Mouse (Mus musculus) gastrocnemius, adult 2 months (tissue): Measurements from ENCODE around the gene Llgl1. TPM values are rescaled to one million over a fixed set of nuclear protein-coding genes. Genes with fewer than 3 reads are reported as not detected.

ENCODE experiments used
- DNase-seq: peaks from one replicate; pipeline ENCODE4 v3.0.0; 2022
- H3K27ac ChIP-seq: fragments of 200-600 bp; 2 replicates; pipeline ENCODE4 v1.8.1; 2022; ENCODE audit warnings: mild to moderate bottlenecking
- H3K4me3 ChIP-seq: fragments of 200-600 bp; 2 replicates; pipeline ENCODE4 v1.8.1; 2022; ENCODE audit warnings: mild to moderate bottlenecking, moderate library complexity
- CTCF ChIP-seq: fragments of 200-600 bp; IDR thresholded peaks from 2 replicates; pipeline ENCODE4 v1.8.1; 2022; ENCODE audit warnings: antibody characterized with exemption, mild to moderate bottlenecking, moderate library complexity
- intact Hi-C: fragments of 180-260 bp; cut with DNase I; formaldehyde crosslinking; loops from one replicate; pipeline ENCODE4 v1.15.1; 2025
- long read RNA-seq, 2 experiments: library from polyadenylated mRNA; stranded (forward); transcript quantifications; one replicate each; pipeline ENCODE4 v2.0.0; 2021
- total RNA-seq, 2 experiments: library from RNA; stranded (reverse); gene quantifications; 2 replicates each; pipeline ENCODE4 v1.2.3; 2021

Llgl1 gene
- 1 to 10 TPM; 9.0 to 9.5 TPM for total RNA-seq
- long read RNA-seq, experiment 1, full-length matches to known transcripts = 14 of 26 reads
- long read RNA-seq, experiment 1, partial matches to known transcripts = 7 of 26 reads
- long read RNA-seq, experiment 1, other reads (novel, unspliced or antisense) = 5 of 26 reads
- long read RNA-seq, experiment 2, full-length matches to known transcripts = 9 of 16 reads
- long read RNA-seq, experiment 2, partial matches to known transcripts = 5 of 16 reads
- long read RNA-seq, experiment 2, other reads (novel, unspliced or antisense) = 2 of 16 reads

- Histone ChIP-seq H3K27ac (peak within 1 kb of the TSS; percentile 92), H3K4me3 (peak within 1 kb of the TSS; percentile 96)
- peak; percentile 94 for DNase-seq
- TF ChIP-seq CTCF = no peak
- intact Hi-C loops = loop anchor here (1.0 to 5.0 kb wide), 2 partner anchors 28 to 393 kb away; partner anchors contain the start of gene Flii
Observed at GRCm38 (mm10) chr11:60699524-60700075, at the start of gene Llgl1. Gene Llgl1, plus strand, starts transcription at chr11:60699723.

- DNase-seq = no peak
- H3K27ac ChIP-seq = no peak overlapping the region
- intact Hi-C loops = loop anchor here (2.0 to 5.0 kb wide), 2 partner anchors 185 to 396 kb away; no protein-coding TSS in a partner anchor
- no peak overlapping the region for H3K4me3 ChIP-seq
- TF ChIP-seq CTCF = no peak
Observed at GRCm38 (mm10) chr11:60696165-60696564, 3.4 kb upstream of the Llgl1 start.

GRCm38 (mm10) chr11:60697561-60697960 lies 2.0 kb upstream of the Llgl1 start:
- Histone ChIP-seq H3K27ac (peak overlapping the region; percentile 92), H3K4me3 (no peak overlapping the region)
- intact Hi-C loops = loop anchor here (1.0 to 5.0 kb wide), 3 partner anchors 132 to 395 kb away; no protein-coding TSS in a partner anchor
- DNase-seq = no peak
- TF ChIP-seq CTCF = peak; percentile 65

GRCm38 (mm10) chr11:60698806-60699523 lies 558 bp upstream of the Llgl1 start:
- no peak for TF ChIP-seq CTCF
- peak; percentile 82 for DNase-seq
- H3K4me3 ChIP-seq = peak overlapping the region; percentile 96

GRCm38 (mm10) chr11:60700320-60701185 lies 1.0 kb downstream of the Llgl1 start:
- DNase-seq = peak; percentile 19
- peak overlapping the region; percentile 96 for H3K4me3 ChIP-seq
- H3K27ac ChIP-seq = peak overlapping the region; percentile 92
- TF ChIP-seq CTCF = no peak
- intact Hi-C loops = no loop called here

More at GRCm38 (mm10) chr11:60698806-60699523, 558 bp upstream of the Llgl1 start:
- peak overlapping the region; percentile 92 for H3K27ac ChIP-seq
- intact Hi-C loops = loop anchor here (1.0 to 5.0 kb wide), 2 partner anchors 28 to 393 kb away; partner anchors contain the start of gene Flii

GRCm38 (mm10) chr11:60701611-60702010 lies 2.1 kb downstream of the Llgl1 start:
- no peak overlapping the region for H3K4me3 ChIP-seq
- intact Hi-C loops = no loop called here
- DNase-seq = peak; percentile 21
- H3K27ac ChIP-seq = no peak overlapping the region
- TF ChIP-seq CTCF = no peak

GRCm38 (mm10) chr11:60703131-60703530 lies 3.6 kb downstream of the Llgl1 start:
- H3K27ac ChIP-seq = no peak overlapping the region
- intact Hi-C loops = no loop called here
- peak; percentile 54 for TF ChIP-seq CTCF
- DNase-seq = peak; percentile 62
- H3K4me3 ChIP-seq = no peak overlapping the region

- Histone ChIP-seq H3K27ac (no peak overlapping the region), H3K4me3 (no peak overlapping the region)
- TF ChIP-seq CTCF = no peak
- intact Hi-C loops = no loop called here
- peak; percentile 12 for DNase-seq
Observed at GRCm38 (mm10) chr11:60704023-60704880, 4.7 kb downstream of the Llgl1 start.

GRCm38 (mm10) chr11:60705255-60705654 lies 5.7 kb downstream of the Llgl1 start:
- intact Hi-C loops = no loop called here
- peak; percentile 21 for DNase-seq

GRCm38 (mm10) chr11:60706076-60706475 lies 6.6 kb downstream of the Llgl1 start:
- intact Hi-C loops = no loop called here
- no peak for TF ChIP-seq CTCF
- H3K27ac ChIP-seq = peak overlapping the region; percentile 96
- peak; percentile 12 for DNase-seq
- H3K4me3 ChIP-seq = no peak overlapping the region

More at GRCm38 (mm10) chr11:60705255-60705654, 5.7 kb downstream of the Llgl1 start:
- TF ChIP-seq CTCF = no peak
- Histone ChIP-seq H3K4me3 (no peak overlapping the region), H3K27ac (peak overlapping the region; percentile 96; the same call in 1 of the 2 replicates)
